Mouse (Mus musculus): ENCODE data around the gene Gpatch1. TPM values are rescaled to one million over a fixed set of nuclear protein-coding genes. Genes with fewer than 3 reads are reported as not detected.

The Gpatch1 gene
- polyA plus RNA-seq, 1 experiment: 2.2 TPM

DNA sequence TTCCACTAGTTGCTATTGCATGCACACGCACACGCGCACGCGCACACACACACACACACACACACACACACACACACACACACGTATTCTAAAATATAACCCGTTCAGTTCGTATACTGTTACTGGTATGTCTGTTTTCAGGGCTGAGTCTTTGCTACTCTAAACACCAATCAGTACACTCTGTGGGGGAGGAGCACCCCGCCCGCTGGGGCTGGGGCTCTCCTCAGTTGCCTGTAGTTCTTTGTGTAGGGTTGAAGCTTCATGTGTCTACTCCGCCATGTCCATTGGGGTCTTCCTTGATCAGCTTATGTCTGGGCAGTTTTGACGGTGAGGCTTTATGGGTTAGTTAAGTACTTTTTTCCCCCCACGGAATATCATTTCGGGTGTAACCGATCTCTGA lies 35.1 kb upstream of the Gpatch1 start:
- WGBS: 96% methylated on average over 15 of the region's 15 CpGs
- Histone ChIP-seq H3K4me1 (ENCODE audit: control insufficient read depth, insufficient read depth, insufficient read length, low read length) (peaks cover 40% of the 10 kb centered on the region), H3K36me3 (ENCODE audit: control insufficient read depth, insufficient read depth, low read length) (peaks cover 29% of the 10 kb centered on the region), H3K4me3 (ENCODE audit: low read depth, low read length) (no peak overlapping the region), H3K27me3 (ENCODE audit: control insufficient read depth, insufficient read depth, low read length) (no peaks in the 10 kb centered on the region), H3K27ac (ENCODE audit: insufficient read depth, low read depth, low read length) (no peak overlapping the region)
- TF ChIP-seq CTCF (IDR thresholded peaks at IDR 0.05; ENCODE audit: extremely low read depth, insufficient read length, insufficient replicate concordance, low read depth, low read length) (no peak), POLR2A (IDR thresholded peaks at IDR 0.05; ENCODE audit: low read depth, low read length) (no peak)

DNA sequence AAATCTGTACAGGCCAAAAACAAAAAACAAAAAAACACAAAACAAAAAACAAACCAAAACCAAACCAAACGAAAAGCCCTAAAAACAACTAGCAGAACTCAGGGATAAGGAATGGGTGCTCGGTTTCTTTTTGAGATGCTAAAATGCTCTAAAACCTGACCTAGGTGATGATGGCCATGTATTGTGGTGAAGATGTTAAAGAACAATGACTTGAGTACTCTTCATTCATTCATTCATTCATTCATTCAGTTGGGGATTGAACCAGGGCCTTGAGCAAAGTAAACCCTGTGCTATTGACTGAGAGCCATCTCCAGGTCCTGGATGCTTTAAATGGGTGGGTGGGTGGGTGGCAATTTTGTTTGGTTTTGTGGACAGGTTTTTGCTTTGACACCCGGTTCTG lies 32.9 kb upstream of the Gpatch1 start:
- H3K27me3 ChIP-seq (ENCODE audit: control insufficient read depth, insufficient read depth, low read length): no peaks in the 10 kb centered on the region
- no peak overlapping the region for H3K27ac ChIP-seq (ENCODE audit: insufficient read depth, low read depth, low read length)
- TF ChIP-seq POLR2A (IDR thresholded peaks at IDR 0.05; ENCODE audit: low read depth, low read length) (no peak), CTCF (IDR thresholded peaks at IDR 0.05; ENCODE audit: extremely low read depth, insufficient read length, insufficient replicate concordance, low read depth, low read length) (no peak)
- peaks cover 14% of the 10 kb centered on the region for H3K36me3 ChIP-seq (ENCODE audit: control insufficient read depth, insufficient read depth, low read length)
- 83% methylated on average over 3 of the region's 3 CpGs for WGBS
- H3K4me1 ChIP-seq (ENCODE audit: control insufficient read depth, insufficient read depth, insufficient read length, low read length): peaks cover 50% of the 10 kb centered on the region
- no peak overlapping the region for H3K4me3 ChIP-seq (ENCODE audit: low read depth, low read length)

DNA sequence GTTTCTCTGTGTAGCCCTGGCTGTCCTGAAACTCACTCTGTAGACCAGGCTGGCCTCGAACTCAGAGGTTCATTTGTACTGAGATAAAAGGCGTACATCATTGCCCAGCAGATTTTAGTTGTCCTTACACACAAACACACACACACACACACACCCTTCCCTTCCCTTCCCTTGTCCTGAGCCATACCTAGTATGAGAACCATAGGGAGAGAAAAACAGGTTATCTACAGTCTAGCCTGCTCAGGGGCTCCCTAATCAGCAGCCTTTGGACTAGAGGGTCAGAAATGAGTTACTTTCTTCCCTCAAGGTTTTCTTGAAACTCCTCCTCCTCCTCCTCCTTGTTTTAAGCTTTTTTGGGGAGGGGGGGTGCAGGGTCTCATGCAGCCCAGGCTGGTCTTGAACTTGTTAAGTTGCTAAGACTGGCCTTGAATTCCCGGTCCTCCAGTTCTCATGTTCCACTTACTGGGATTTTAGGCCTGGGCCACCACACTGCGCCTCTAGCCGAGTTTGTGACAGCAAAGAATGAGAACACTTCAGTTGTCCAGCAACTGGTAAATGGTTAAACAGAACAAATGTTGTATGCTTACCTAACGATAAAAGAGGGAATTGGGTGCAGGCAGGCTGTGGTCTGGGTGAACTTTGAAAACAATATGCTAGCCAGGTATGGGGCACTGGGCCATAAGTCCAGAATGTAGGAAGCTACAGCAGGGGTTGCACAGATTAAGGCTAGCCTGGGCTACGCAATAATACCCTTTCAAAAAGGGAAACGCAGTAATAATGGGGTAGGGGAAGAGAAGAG lies 31.8 kb upstream of the Gpatch1 start:
- Histone ChIP-seq H3K27ac (ENCODE audit: insufficient read depth, low read depth, low read length) (peak overlapping the region; percentile 31), H3K36me3 (ENCODE audit: control insufficient read depth, insufficient read depth, low read length) (peaks cover 16% of the 10 kb centered on the region), H3K27me3 (ENCODE audit: control insufficient read depth, insufficient read depth, low read length) (no peaks in the 10 kb centered on the region), H3K4me1 (ENCODE audit: control insufficient read depth, insufficient read depth, insufficient read length, low read length) (peaks cover 54% of the 10 kb centered on the region), H3K4me3 (ENCODE audit: low read depth, low read length) (no peak overlapping the region)
- TF ChIP-seq POLR2A (IDR thresholded peaks at IDR 0.05; ENCODE audit: low read depth, low read length) (no peak), CTCF (IDR thresholded peaks at IDR 0.05; ENCODE audit: extremely low read depth, insufficient read length, insufficient replicate concordance, low read depth, low read length) (no peak)
- WGBS: 35% methylated on average over 8 of the region's 8 CpGs

DNA sequence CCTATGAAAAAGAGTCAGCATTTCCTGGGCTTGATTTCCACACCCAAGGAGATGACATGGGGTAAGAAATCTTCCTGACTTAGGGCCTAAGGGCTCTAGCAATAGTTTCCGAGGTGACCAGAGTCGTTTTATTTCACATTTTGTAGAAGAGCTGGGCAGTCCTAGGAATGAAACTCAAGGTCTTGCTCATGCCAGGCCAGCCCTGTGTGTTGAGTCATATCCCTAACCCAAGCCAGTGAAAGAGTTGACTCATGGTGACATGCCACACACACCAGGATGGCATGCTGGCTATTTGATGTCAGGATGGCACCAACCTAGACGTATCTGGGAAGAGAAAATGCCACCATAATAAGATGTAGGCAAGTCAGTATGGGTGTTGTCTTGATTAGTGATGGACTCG lies 30.8 kb upstream of the Gpatch1 start:
- H3K27me3 ChIP-seq (ENCODE audit: control insufficient read depth, insufficient read depth, low read length): no peaks in the 10 kb centered on the region
- peak overlapping the region; percentile 40; the same call in 1 of the 2 replicates for H3K27ac ChIP-seq (ENCODE audit: insufficient read depth, low read depth, low read length)

DNA sequence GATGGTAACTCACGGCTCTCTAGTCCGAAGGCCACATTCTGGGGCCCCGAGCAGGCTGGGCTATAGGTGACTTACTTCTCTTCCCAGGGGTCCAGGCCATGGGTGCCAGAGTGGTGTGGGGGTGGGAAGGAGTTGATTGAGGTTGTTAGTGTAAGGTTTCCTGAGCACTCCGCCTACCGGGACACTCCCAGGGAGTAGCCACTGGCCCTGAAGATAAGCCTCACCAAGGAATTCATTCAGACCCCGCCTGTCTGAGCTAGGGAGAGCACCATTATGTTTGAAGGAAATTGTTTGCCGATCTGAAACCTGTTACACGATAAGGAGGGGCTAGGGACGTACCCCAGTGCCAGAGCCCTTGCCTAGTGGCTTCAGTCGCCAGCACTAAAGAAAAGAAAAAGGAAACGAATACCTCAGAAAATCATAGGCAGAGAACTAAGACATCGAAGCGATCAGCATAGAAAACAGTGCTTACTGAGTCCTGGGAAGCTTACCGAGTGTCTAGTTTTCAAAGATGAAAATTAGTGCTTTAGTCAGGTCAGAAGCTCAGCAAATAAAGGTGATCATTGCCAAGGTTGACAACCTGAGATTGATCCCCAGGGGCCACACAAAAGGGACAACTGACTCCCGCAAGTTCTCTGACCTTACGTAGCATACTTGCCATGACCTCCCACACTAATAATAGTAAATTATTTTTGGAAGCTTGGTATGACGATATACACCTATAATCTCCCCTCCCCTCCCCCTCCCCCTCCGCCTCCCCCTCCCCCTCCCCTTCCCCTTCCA lies 29.9 kb upstream of the Gpatch1 start:
- Histone ChIP-seq H3K27ac (ENCODE audit: insufficient read depth, low read depth, low read length) (peak overlapping the region; percentile 73), H3K4me3 (ENCODE audit: low read depth, low read length) (no peak overlapping the region), H3K27me3 (ENCODE audit: control insufficient read depth, insufficient read depth, low read length) (no peaks in the 10 kb centered on the region), H3K4me1 (ENCODE audit: control insufficient read depth, insufficient read depth, insufficient read length, low read length) (peaks cover 46% of the 10 kb centered on the region; the same call in 1 of the 2 replicates), H3K36me3 (ENCODE audit: control insufficient read depth, insufficient read depth, low read length) (peaks cover 3% of the 10 kb centered on the region; the same call in 1 of the 2 replicates)
- 25% methylated on average over 18 of the region's 18 CpGs for WGBS
- TF ChIP-seq CTCF (IDR thresholded peaks at IDR 0.05; ENCODE audit: extremely low read depth, insufficient read length, insufficient replicate concordance, low read depth, low read length) (no peak), POLR2A (IDR thresholded peaks at IDR 0.05; ENCODE audit: low read depth, low read length) (no peak)

More for the DNA sequence above, 30.8 kb upstream of the Gpatch1 start:
- TF ChIP-seq CTCF (IDR thresholded peaks at IDR 0.05; ENCODE audit: extremely low read depth, insufficient read length, insufficient replicate concordance, low read depth, low read length): no peak
- no peak for TF ChIP-seq POLR2A (IDR thresholded peaks at IDR 0.05; ENCODE audit: low read depth, low read length)
- peaks cover 47% of the 10 kb centered on the region for H3K4me1 ChIP-seq (ENCODE audit: control insufficient read depth, insufficient read depth, insufficient read length, low read length)
- no peak overlapping the region for H3K4me3 ChIP-seq (ENCODE audit: low read depth, low read length)
- peaks cover 10% of the 10 kb centered on the region for H3K36me3 ChIP-seq (ENCODE audit: control insufficient read depth, insufficient read depth, low read length)
- 54% methylated on average over 4 of the region's 4 CpGs for whole genome bisulfite sequencing

DNA sequence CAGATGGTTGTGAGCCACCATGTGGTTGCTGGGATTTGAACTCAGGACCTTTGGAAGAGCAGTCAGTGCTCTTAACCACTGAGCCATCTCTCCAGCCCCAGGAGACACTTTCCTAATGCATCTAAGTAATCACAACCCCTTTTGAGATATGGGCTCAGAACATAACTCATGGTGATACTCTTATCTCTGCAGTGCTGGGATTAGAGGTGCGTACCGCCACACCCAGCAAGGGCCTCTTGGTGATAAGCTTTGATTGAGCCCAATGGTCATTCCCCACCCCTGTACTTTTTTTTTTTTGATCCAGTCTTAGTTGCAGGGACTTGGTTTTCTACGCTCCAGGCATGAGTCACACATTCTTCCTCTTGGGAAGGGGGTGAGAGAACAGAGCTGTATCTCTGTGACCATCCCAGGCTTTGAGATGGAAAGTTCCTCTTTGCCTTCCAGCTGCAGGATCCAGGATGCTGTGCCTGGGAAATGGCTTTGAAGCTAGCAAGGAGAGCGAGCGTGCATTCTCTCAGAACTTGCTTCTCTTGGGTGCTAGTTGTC lies 26.6 kb upstream of the Gpatch1 start:
- 40% methylated on average over 5 of the region's 5 CpGs for WGBS
- no peak overlapping the region for H3K4me3 ChIP-seq (ENCODE audit: low read depth, low read length)
- TF ChIP-seq CTCF (IDR thresholded peaks at IDR 0.05; ENCODE audit: extremely low read depth, insufficient read length, insufficient replicate concordance, low read depth, low read length) (no peak), POLR2A (IDR thresholded peaks at IDR 0.05; ENCODE audit: low read depth, low read length) (no peak)
- H3K27ac ChIP-seq (ENCODE audit: insufficient read depth, low read depth, low read length): peak overlapping the region; percentile 41
- peaks cover 3% of the 10 kb centered on the region; the same call in 1 of the 2 replicates for H3K36me3 ChIP-seq (ENCODE audit: control insufficient read depth, insufficient read depth, low read length)
- no peaks in the 10 kb centered on the region for H3K27me3 ChIP-seq (ENCODE audit: control insufficient read depth, insufficient read depth, low read length)
- H3K4me1 ChIP-seq (ENCODE audit: control insufficient read depth, insufficient read depth, insufficient read length, low read length): peaks cover 46% of the 10 kb centered on the region

Measured in small intestine, adult 2 months (tissue).